Mouse (Mus musculus) thymus, postnatal 4 days (tissue): ENCODE results near the gene Ipo9.

Experiments
- DNase-seq: peaks from one replicate; pipeline ENCODE4 v3.0.0; 2021

Ipo9 gene

DNA sequence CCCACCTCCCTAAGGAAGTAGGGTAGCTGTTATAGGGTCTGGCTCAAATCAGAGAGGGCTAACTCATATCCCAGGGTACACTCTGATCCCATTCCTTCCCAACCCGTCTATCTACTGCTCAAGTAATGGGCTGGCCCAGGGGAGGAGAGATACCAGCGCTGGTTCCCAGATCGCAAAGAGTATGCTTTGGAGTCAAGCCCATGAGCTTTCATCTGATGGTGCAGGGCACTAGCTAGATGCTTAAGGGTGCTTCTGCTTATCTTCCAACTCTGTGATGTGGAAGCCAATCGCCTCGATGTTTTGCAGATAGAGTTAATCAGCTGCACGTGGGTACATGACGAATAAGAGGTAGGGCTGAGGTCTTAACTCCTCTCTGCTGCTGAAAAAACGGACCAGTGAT lies 62.7 kb downstream of the Ipo9 start:
- DNase-seq: no peak

DNA sequence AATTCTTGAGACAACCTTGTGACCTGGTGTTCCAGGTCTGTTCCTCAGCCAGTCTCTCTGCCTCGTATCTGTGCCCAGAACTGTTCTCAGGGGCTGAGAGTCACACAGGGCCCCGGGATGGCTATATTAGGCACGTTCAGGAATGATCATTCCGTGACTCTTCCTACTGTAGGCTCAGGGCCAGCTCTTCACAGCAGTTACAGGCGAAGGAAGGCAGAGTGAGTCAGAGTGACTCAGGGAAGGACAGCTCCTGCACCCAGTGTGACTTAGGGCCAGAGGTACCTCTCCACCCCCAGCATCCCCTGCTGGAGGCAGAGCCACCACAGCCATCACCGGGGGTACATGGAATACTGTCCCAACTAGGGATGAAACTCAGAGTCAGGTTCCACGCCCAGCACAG lies 63.3 kb downstream of the Ipo9 start:
- no peak for DNase-seq

DNA sequence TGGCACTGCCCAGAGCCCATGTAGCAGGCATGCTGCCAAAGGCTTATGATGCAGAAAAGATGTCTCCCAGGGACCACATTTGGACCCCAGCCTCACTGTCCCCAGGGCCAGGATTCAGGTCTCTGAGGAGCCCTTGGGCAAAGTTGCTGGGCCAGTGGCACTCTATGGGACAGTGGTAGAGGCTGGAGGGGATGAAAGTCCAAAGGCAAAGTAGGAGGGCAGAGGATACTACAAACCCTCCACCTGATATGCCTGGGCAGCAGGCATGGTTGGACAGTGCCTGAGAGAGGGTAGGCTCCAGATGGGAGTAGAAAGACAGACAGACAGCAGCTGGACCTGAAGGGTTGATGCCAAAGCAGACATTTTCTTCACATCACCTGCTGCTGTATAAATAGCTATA lies 63.9 kb downstream of the Ipo9 start:
- DNase-seq: no peak

DNA sequence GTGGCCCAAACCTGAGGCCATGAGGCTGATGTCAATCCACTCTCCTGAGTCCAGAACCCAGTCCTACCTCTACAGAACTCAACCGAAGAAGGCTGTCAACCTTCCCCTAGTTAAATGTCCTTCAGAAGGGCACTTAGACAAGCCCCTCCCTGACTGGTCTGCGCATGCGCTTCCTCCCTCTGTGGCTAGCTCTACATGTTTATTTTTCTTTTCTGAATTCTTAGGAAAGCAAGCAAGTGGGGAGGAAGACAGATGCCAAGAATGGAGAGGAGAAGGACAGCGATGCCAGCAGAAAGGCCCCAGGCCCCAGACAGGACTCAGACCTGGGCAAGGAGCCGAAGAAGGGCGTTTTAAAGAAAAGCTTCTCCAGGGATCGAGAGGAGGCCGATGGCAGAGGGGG lies 66.9 kb downstream of the Ipo9 start:
- DNase-seq: no peak

DNA sequence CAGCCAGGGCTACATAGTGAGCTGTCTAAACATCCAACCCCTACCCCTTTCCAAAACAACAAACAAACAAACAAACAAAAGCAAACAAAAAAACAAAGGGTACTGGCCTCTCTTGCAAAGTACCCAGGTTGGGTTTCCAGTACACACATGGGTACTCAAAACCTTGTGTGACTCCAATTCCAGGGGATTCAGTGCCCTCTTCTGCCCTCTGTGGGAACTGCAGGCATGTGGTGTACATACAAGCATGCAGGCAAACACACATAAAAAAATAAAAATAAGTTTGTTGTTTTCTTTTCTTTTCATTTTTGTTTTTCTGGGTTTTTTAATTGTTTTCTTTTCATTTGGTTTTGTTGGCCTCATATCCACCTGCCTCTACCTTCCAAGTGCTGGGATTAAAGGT lies 68.2 kb downstream of the Ipo9 start:
- DNase-seq: no peak

DNA sequence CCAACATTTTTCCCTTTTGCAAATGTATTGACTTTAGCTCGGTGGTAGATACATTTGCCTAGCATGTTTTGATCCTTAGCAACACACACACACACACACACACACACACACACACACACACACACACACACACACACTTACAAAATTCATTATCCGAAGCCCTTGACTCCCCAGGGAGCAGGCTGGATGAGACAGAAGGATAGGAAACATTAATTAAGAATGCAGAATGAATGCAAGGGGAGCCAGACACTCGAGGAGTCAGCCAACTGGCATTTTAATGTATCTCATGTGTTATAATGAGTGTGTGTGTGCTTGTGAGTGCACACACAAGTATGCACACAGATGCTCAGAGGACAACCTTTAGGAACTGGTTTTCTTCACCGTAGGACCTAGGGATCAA lies 68.8 kb downstream of the Ipo9 start:
- no peak for DNase-seq

DNA sequence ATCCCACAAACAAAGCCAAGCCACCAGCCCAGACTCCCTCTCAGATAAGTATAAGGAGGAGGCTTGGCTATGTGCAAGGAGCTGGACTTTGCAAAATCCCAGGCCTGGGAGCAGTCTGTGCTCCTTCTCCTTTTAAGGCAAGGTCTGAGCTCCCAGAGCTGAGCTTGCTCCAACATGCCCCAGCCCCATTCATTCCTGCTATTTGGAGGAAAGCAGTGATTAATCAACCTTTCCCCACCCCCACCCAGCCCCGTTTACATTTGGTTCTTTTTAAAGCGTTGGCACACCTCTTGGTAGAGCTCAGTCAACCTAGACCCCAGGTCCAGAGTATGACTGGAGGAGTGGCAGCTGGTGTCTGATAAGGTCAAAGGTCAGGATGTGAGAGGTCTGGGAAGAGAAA lies 71.2 kb downstream of the Ipo9 start:
- no peak for DNase-seq

DNA sequence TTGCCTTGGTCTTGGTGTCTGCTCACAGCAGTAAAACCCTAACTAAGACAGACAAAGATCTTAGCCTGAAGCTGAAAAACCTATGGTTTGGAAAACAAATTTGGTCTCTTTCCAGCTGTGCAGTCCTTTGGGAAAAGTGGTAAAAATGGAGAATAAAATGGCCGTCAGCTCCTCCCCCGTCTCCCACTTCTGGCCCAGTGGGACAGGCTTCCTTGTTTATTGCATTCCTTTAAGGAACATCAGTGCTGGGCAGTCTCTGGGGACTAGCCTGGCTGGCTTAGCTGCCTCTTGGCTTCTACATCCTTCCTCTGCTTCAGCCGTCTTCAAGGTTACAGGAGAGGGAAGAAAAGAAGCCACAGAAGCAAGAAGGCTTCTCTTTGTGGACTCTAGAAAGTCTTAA lies 78.3 kb downstream of the Ipo9 start:
- no peak for DNase-seq

DNA sequence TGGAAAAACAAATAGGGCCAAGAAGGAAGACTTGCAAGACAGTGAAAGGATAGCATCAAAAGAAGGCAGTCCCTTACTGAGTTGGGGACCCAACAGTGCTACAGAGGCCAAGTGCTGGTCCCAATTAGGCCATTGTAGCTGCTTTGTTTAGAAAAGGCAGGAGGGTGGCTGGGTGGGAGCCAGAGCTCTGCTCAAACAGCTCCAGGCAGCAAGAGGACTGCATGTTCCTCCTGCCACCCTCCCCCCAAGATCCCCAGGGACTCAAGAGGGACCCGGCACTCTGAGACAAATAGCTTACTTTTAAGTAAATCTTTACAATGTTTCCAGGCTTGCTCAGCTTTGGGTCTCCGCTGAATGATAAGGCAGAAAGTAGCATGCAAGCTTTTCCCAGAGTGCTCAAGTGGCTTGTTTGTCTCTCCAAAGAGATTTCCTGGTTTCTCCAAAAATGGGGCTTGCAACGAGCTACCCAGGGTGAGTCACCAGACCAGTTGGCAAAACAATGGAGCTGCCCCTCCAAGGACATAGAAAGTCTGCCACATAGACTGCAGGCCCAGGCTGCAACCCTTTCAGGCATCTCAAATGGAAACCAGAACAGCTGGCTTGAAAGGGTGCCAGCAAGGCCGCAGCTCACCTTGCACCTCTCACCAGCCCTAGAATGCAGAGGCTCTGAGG lies 82.7 kb downstream of the Ipo9 start:
- no peak for DNase-seq

DNA sequence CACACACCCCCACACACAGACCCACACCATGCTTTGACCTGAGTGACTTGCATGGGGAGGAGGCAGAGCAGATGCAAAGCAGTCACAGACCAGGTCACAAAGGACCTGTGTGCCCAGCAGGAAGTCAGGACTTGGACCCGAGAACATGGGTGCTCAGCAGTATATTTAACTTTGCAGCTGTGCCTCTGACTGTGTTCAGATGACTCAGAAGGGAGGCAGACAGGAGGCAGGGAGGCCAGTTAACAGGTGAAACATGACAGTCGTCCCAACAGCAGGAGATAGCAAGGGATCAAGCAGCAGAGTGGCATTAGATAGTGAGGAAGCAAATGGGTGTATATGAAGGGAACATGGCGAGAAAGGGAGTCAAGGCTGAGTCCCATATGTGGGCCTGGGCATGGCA lies 83.4 kb downstream of the Ipo9 start:
- no peak for DNase-seq

DNA sequence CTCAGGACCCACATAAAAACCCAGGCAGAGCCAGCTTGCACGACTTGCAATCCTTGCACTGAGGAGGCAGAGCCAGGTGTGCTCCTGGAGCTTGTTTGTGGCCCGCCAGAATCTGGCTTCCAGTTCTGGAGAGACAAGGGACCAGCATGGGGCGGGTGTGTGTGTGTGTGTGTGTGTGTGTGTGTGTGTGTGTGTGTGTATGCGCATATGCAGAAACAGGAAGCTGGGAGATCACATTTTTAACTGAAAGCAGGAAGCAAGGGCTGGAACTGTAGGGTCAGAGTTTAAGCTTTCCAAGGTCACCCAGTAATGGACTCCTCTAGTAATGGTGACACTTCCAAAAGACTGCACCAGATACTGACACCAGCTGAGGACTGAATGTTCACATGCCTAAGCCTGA lies 86.3 kb downstream of the Ipo9 start:
- no peak for DNase-seq

DNA sequence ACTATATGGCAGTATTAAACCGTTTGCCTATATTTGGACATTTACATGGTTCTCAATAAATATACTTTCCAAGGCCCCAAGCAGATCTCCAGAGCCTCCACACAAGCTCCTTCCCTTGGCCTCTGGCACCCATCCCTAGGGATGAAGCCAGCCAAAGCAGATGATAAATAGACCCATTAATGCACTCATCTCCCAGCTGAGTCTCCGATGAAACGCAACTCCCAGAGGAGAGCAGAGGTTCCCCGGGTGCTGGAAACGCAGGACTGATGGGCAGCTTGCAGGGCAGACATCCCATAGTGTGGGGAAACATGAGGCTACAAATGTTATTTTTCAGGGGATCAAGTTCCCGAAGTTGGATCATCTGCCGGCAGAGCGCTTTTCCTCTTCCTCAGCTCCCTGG lies 88.4 kb downstream of the Ipo9 start:
- DNase-seq: no peak
